Mouse (Mus musculus) lung, postnatal 0 days (tissue): ENCODE measurements around the gene Kcnk10. TPM values are rescaled to one million over a fixed set of nuclear protein-coding genes. Genes with fewer than 3 reads are reported as not detected.

Source experiments
- ATAC-seq: fragments of 200-750 bp; cut with Nextera tagmentation; 2 replicates; pipeline ENCODE4 v1.8.0; 2017; ENCODE audit warnings: moderate library complexity
- DNase-seq: peaks from one replicate; pipeline ENCODE4 v3.0.0-alpha.2; 2016; ENCODE audit warnings: low spot score
- H3K27ac ChIP-seq: fragments of 300-500 bp; sonication (generic); 2 replicates; pipeline ENCODE4 v1.5.1; 2014; ENCODE audit warnings: antibody characterized with exemption, mild to moderate bottlenecking, low read length, mixed read lengths
- H3K27me3 ChIP-seq: fragments of 300-500 bp; sonication (generic); replicated peaks from 2 replicates; pipeline ENCODE4 v1.6.1; 2014; ENCODE audit warnings: low read length, mixed read lengths; ENCODE audit not compliant: insufficient read depth
- H3K36me3 ChIP-seq: fragments of 300-500 bp; sonication (generic); 2 replicates; pipeline ENCODE4 v1.6.1; 2014; ENCODE audit warnings: low read length, mixed read lengths; ENCODE audit not compliant: insufficient read depth
- H3K4me1 ChIP-seq: fragments of 300-500 bp; sonication (generic); 2 replicates; pipeline ENCODE4 v1.6.1; 2014; ENCODE audit warnings: antibody characterized with exemption, low read depth, low read length, mixed read lengths; ENCODE audit not compliant: insufficient read depth
- H3K4me2 ChIP-seq: fragments of 300-500 bp; sonication (generic); replicated peaks from 2 replicates; pipeline ENCODE4 v1.6.1; 2014; ENCODE audit warnings: low read depth, mild to moderate bottlenecking, low read length, moderate library complexity, mixed read lengths
- H3K4me3 ChIP-seq: fragments of 300-500 bp; sonication (generic); 2 replicates; pipeline ENCODE4 v1.5.1; 2014; ENCODE audit warnings: low read depth, low read length
- H3K9ac ChIP-seq: fragments of 300-500 bp; sonication (generic); replicated peaks from 2 replicates; pipeline ENCODE4 v1.6.1; 2014; ENCODE audit warnings: low read depth, mild to moderate bottlenecking
- H3K9me3 ChIP-seq: fragments of 300-500 bp; sonication (generic); 2 replicates; pipeline ENCODE4 v1.6.1; 2016; ENCODE audit warnings: low read length, mixed read lengths
- CTCF ChIP-seq: IDR thresholded peaks from 2 replicates; pipeline ENCODE4 v1.5.1; 2016; ENCODE audit warnings: antibody characterized with exemption, mild to moderate bottlenecking
- EP300 ChIP-seq: IDR thresholded peaks from 2 replicates; pipeline ENCODE4 v1.6.1; 2016; ENCODE audit warnings: antibody characterized with exemption, mild to moderate bottlenecking, control low read depth
- WGBS: fragments of 180-500 bp; shearing (Covaris S2); extraction: QIAGEN DNeasy Blood & Tissue Kit; methylation state at CpG from one replicate; pipeline ENCODE4 v1.1.7; 2014; 5-methylcytosine and 5-hydroxymethylcytosine counted together
- polyA plus RNA-seq: library from polyadenylated mRNA; unstranded; fragments of >200 nt; fragmentation: Nextera tagmentation; extraction: Ambion mirVana; gene quantifications from 2 replicates; pipeline ENCODE4 v1.2.1, GENCODE M21; 2015

Gene Kcnk10
- polyA plus RNA-seq, 1 experiment from 2014 or later = 0.06 TPM

- no peak for ATAC-seq
- Histone ChIP-seq H3K9me3 (no peaks in the 10 kb centered on the region), H3K4me1 (no peaks in the 10 kb centered on the region)
Observed at GRCm38 (mm10) chr12:98524331-98525311, 53.5 kb downstream of the Kcnk10 start.

GRCm38 (mm10) chr12:98521311-98521710 is 56.8 kb downstream of the Kcnk10 start:
- no peaks in the 10 kb centered on the region for H3K4me1 ChIP-seq
- no peak for ATAC-seq
- no peak for DNase-seq
- no peak overlapping the region for H3K27ac ChIP-seq
- H3K9ac ChIP-seq = no peak overlapping the region
- TF ChIP-seq EP300 (no peak), CTCF (no peak)
- no peaks in the 10 kb centered on the region for H3K36me3 ChIP-seq
- no peak overlapping the region for H3K4me3 ChIP-seq
- H3K27me3 ChIP-seq = no peaks in the 10 kb centered on the region
- no peak overlapping the region for H3K4me2 ChIP-seq
- no peaks in the 10 kb centered on the region for H3K9me3 ChIP-seq
- WGBS = 60% methylated on average over 4 of the region's 4 CpGs

More at GRCm38 (mm10) chr12:98524331-98525311, 53.5 kb downstream of the Kcnk10 start:
- Histone ChIP-seq H3K27me3 (no peaks in the 10 kb centered on the region), H3K4me3 (no peak overlapping the region), H3K27ac (no peak overlapping the region), H3K36me3 (no peaks in the 10 kb centered on the region), H3K4me2 (no peak overlapping the region), H3K9ac (no peak overlapping the region)
- TF ChIP-seq CTCF (no peak), EP300 (no peak)
- DNase-seq = no peak
- WGBS = 60% methylated on average over 13 of the region's 13 CpGs

DNA sequence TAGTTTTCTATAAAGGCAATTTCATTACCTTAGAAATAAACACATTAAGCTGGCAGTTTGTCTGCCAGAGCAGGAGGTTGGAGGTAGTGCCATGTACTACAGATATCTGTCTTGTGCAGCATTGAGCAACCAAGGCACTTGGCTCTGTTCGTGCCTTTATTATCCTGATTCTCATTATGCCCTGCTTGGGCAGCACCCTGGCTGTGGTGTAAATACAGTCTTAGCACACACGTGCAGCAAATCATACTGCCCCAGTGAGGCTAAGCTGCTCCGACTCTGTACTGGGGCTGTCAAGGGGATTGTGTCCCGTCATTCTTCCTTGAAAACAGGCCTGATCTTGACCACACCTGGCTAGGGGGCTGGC is 57.6 kb downstream of the Kcnk10 start:
- DNase-seq = no peak
- no peak overlapping the region for H3K27ac ChIP-seq
- TF ChIP-seq EP300 = no peak
- no peak for TF ChIP-seq CTCF
- no peak for ATAC-seq
- H3K27me3 ChIP-seq = no peaks in the 10 kb centered on the region
- 65% methylated on average over 4 of the region's 4 CpGs for whole genome bisulfite sequencing
- H3K9ac ChIP-seq = no peak overlapping the region
- H3K4me1 ChIP-seq = no peaks in the 10 kb centered on the region
- H3K4me3 ChIP-seq = no peak overlapping the region
- no peak overlapping the region for H3K4me2 ChIP-seq
- no peaks in the 10 kb centered on the region for H3K9me3 ChIP-seq
- H3K36me3 ChIP-seq = no peaks in the 10 kb centered on the region

- H3K9me3 ChIP-seq = no peaks in the 10 kb centered on the region
- 74% methylated on average over 7 of the region's 7 CpGs for WGBS
- no peak overlapping the region for H3K27ac ChIP-seq
- no peak overlapping the region for H3K4me2 ChIP-seq
- H3K4me1 ChIP-seq = no peaks in the 10 kb centered on the region
- H3K9ac ChIP-seq = no peak overlapping the region
- TF ChIP-seq CTCF (no peak), EP300 (no peak)
- DNase-seq = no peak
- H3K27me3 ChIP-seq = no peaks in the 10 kb centered on the region
- no peak for ATAC-seq
- H3K36me3 ChIP-seq = no peaks in the 10 kb centered on the region
- no peak overlapping the region for H3K4me3 ChIP-seq
Observed at GRCm38 (mm10) chr12:98519866-98520567, 58.1 kb downstream of the Kcnk10 start.

DNA sequence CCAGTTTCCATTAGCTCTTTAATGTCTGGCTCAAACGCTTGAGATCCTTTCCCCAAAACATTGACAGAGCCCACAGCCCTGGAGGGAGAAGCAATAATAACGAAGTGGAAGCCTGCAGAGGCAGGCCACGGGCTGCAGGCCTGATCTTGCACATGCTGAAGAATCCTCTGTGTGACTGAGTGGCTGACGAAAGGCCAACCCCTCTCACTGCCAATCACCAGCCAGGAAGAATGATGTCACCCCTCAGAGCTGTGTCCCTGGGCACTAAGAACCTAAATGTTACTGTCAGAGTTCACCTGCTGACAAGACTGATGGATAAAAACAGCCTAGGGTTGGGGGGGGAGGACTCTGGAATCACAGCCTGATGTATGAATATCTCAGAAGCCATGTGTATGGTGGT is 72.5 kb downstream of the Kcnk10 start:
- H3K9ac ChIP-seq = no peak overlapping the region
- no peaks in the 10 kb centered on the region for H3K4me1 ChIP-seq
- ATAC-seq = no peak
- H3K27ac ChIP-seq = no peak overlapping the region
- DNase-seq = no peak
- no peaks in the 10 kb centered on the region for H3K9me3 ChIP-seq
- whole genome bisulfite sequencing = 72% methylated on average over 4 of the region's 4 CpGs
- no peaks in the 10 kb centered on the region for H3K36me3 ChIP-seq
- no peaks in the 10 kb centered on the region for H3K27me3 ChIP-seq
- TF ChIP-seq CTCF (no peak), EP300 (no peak)
- no peak overlapping the region for H3K4me3 ChIP-seq
- H3K4me2 ChIP-seq = no peak overlapping the region

- no peak for ATAC-seq
- no peak for TF ChIP-seq CTCF
- DNase-seq = no peak
- H3K27ac ChIP-seq = no peak overlapping the region
- no peaks in the 10 kb centered on the region for H3K9me3 ChIP-seq
- H3K4me2 ChIP-seq = no peak overlapping the region
- WGBS = 80% methylated on average over 11 of the region's 11 CpGs
- no peak overlapping the region for H3K4me3 ChIP-seq
- H3K27me3 ChIP-seq = no peaks in the 10 kb centered on the region
- H3K4me1 ChIP-seq = no peaks in the 10 kb centered on the region
- H3K36me3 ChIP-seq = no peaks in the 10 kb centered on the region
- no peak overlapping the region for H3K9ac ChIP-seq
Observed at GRCm38 (mm10) chr12:98501528-98502280, 76.4 kb downstream of the Kcnk10 start.
